Mouse (Mus musculus) adrenal gland, adult 8-10 months (tissue): ENCODE results near the gene Gm37240. TPM values are rescaled to one million over a fixed set of nuclear protein-coding genes. Genes with fewer than 3 reads are reported as not detected.

Experiments
- DNase-seq: peaks from one replicate; pipeline ENCODE4 v3.0.0; 2022
- total RNA-seq, 4 experiments: library from RNA; stranded (reverse); gene quantifications; 2 replicates each; pipeline ENCODE4 v1.2.4; 2022

Gm37240 gene
- total RNA-seq, 4 experiments from 2014 or later = 5.4 to 9.8 (median 7.2) TPM

- no peak for DNase-seq
Observed at GRCm38 (mm10) chr3:84693886-84694285, 1193.4 kb downstream of the Gm37240 start.

- DNase-seq = no peak
Observed at GRCm38 (mm10) chr3:84692647-84693199, 1194.6 kb downstream of the Gm37240 start.

GRCm38 (mm10) chr3:84690091-84690771 lies 1197.1 kb downstream of the Gm37240 start:
- no peak for DNase-seq

- DNase-seq = no peak
Observed at GRCm38 (mm10) chr3:84689656-84690055, 1197.7 kb downstream of the Gm37240 start.

- DNase-seq = no peak
Observed at GRCm38 (mm10) chr3:84688176-84688575, 1199.1 kb downstream of the Gm37240 start.

GRCm38 (mm10) chr3:84687488-84687846 lies 1199.9 kb downstream of the Gm37240 start:
- no peak for DNase-seq

GRCm38 (mm10) chr3:84686799-84687487 lies 1200.4 kb downstream of the Gm37240 start:
- no peak for DNase-seq

DNA sequence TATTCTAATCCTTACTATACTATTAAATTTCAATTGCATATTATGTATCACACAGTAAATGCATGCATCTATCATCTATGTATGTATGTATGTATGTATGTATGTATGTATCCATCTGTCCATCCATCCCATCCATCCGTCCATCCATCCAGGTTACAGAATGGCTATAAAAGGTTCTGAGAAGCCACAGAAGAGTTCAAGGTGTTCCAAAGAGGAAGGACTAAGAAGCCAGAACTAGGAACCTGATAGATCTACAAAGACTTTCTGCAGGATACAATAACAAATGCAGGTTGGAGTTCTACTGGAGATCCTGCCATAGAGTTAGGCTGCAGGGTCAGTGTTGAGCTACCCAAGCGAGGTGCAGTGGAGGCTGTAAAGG lies 1201.0 kb downstream of the Gm37240 start:
- DNase-seq = no peak

- DNase-seq = no peak
Observed at GRCm38 (mm10) chr3:84685662-84686293, 1201.5 kb downstream of the Gm37240 start.

DNA sequence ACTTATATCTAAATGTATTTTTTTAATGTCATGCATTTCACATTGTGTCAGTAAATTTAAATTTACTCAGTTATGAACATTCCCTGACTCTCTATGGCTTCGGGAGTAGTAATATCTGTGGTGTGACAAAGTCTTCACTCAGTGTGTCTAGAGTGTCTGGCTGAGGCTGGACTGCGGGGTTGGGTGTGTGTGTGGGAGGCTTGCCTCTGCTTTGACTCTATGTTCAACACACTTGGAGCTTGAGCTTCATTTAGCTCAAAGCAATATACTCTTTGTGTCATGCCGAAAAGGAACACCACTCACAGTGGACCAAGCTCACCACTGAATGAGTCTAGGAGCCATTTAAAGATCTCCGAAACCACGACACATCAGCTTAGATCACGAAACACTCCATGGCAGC lies 1203.5 kb downstream of the Gm37240 start:
- DNase-seq = no peak

- DNase-seq = no peak
Observed at GRCm38 (mm10) chr3:84681699-84682098, 1205.6 kb downstream of the Gm37240 start.

DNA sequence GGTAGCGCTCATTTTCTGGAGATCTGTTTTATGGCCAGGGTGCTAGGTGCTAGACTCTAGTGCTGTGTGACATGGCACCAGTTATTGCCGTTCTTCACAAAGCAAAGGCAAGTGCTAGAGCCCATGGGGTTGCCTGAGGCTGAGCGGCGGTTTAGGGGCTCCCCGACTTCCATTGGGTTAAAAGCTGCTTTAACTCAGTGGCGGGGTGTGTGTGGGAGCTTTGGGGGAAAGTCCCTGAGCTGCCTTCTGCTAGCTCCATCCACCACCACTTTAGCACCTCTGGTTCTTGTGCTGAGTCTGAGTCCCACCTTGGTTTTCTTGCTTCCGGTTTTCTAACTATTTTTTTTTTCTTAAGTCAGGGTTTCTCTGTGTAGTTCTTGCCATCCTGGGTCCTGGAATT lies 1207.3 kb downstream of the Gm37240 start:
- no peak for DNase-seq

DNA sequence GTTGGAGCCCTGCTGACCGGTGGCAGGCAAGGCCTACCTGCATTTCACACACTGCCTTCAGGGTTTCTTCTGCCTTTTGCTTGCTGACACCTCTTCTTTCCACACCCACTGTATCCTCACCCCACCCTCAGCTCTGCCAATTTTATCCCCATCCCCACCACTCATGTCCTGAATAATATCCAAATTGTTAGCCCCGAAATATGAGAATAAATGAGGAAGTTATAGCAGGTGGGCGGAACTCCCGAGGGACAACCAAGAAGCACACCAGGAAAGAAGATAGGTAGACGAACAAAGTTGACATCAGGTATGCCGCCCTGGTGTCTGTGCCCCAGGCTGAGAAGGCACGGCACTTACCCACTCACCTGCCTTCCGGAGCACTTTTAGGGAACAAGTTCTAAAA lies 1207.8 kb downstream of the Gm37240 start:
- no peak for DNase-seq

GRCm38 (mm10) chr3:84678891-84679290 lies 1208.4 kb downstream of the Gm37240 start:
- no peak for DNase-seq

- DNase-seq = no peak
Observed at GRCm38 (mm10) chr3:84675710-84676109, 1211.6 kb downstream of the Gm37240 start.

DNA sequence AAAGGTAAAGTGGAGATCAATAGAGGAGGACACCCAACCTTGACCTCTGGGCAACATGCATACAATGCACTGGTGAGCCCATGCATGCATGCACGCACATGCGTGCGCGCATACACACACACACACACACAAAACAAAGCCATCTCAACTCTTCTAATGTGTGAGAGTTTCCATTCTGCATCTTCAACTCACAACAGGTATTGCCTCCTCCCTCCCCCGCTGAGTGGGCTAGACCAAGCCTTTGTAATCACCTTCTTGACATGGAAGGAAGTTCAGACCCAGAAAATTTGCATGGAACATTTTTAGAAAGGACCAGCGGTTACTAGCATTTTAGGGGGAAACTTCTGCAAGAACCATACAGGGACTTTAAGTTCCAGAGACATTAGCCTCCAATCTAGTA lies 1213.8 kb downstream of the Gm37240 start:
- DNase-seq = no peak

- no peak for DNase-seq
Observed at GRCm38 (mm10) chr3:84672136-84672535, 1215.2 kb downstream of the Gm37240 start.

DNA sequence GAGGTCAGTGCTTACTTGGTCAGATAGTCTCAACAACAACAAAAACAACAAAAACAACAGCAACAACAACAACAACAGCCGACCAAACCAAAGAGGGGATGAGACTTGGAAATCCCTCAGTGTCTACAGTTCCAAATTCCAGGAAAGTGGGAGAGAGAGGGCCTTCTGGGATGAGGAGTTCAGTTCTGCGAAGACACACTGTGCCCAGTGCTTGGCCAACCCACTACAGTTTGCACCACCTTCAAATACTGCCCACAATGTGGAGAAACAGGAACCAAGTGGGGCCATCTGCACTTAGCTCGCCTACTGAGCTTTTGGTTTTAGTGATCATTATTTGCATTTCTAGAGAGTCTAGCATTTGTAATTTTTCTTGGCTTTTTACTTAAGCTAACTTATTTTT lies 1218.4 kb downstream of the Gm37240 start:
- DNase-seq = no peak

DNA sequence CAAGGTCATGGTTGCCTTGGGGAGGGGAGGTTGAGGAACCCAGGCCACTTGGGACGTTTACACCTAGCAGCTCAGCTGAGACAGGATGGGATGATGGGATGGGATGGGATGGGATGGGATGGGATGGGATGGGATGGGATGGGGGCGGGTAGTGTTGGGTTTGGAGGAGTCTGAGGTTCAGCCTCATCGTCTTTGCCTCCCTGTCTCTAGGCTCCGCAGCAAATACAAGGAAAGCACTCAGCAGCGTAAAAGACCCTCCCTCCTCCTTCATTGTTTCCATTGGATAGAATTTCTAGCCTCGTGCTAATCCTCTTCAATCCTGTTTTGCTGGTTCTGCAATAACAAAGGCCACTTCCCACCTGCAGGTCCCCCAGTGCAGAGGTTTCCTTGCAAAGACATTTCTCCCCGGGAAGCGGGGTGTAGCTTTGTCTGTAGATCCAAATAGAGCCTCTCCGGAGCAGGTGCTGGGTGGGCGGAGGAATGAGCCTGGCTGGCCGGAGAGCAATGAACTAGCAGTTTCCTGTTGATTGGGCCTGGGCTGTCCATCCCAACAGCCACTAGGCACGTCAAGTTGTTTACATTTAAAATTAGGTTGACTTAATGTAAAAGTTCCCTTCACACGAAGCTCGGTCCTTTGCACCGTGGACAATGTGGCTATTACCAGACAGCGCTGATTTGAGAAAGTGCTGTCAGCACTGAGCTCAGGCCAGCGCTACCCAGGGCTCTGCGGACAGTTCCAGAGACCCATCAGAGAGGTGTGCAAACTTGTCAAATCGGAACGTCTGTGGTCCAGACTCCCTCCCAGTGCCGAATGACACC lies 1221.9 kb downstream of the Gm37240 start:
- DNase-seq = no peak

DNA sequence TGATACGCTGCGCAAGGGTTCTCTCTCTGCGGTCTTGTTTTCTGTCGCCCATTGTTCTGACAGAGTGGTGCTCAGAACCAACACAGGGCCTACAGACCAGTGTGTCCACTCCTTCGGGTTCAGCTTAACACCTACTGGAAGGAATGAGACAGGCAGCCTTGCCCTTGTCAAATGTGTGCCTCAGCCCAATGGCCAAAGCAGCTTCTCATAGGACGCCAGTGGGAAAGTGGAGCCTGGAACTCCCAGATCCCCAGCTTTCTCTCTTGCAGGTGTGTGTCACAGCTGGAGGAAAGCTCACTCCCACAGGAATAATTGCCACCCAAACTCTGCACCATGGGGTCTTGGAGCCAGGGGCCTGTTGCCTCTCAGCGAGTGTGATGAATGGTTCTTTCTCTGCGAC lies 1222.6 kb downstream of the Gm37240 start:
- no peak for DNase-seq

DNA sequence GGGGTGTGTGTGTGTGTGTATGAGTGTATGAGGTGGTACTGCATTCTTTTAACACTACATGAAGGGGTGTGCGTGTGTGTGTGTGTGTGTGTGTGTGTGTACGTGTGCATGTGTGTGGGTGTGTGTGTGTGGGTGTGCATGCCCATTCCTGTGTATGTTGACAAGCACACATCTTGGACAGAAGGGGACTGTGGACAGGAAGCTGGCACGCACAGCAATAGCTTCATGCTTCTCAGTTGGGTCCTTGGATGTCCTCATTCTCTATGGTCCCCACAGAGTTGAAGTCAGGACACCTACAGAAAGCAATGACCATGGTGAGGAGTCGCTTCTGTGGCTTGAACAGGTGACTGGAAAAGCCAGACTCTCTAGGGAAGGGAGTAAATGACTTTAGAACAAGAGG lies 1223.5 kb downstream of the Gm37240 start:
- no peak for DNase-seq

GRCm38 (mm10) chr3:84663079-84663478 lies 1224.2 kb downstream of the Gm37240 start:
- DNase-seq = peak; percentile 69

DNA sequence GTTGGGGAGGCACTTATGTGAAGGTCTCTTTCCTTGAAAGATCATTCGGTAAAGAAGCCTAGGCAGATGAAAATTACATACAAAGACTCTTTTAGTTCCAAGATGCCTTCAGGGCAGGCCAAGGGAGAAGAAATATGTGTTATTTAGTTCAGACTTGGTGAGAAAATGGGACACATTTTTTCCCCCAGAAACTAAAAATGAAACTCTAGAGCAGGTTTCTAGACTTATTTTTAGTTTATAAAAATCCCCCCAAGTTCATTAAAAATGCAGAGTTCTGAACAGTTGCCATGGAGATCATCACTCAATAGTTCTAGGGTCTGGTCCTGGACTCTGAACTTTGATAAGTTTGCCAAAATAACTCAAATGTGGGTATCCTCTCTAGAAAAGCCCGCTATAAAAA lies 1226.9 kb downstream of the Gm37240 start:
- no peak for DNase-seq
